Mouse (Mus musculus) small intestine, adult 2 months (tissue): ENCODE results near the gene Mrps11.

Experiments
- CTCF ChIP-seq: fragments of 200-500 bp; IDR thresholded peaks from 2 replicates; pipeline ENCODE4 v1.5.1; 2012; ENCODE audit warnings: low read depth, mild to moderate bottlenecking, control low read depth, inconsistent platforms, low read length, moderate library complexity, mixed read lengths; ENCODE audit not compliant: insufficient replicate concordance, insufficient read length; ENCODE audit errors: extremely low read depth
- POLR2A ChIP-seq: fragments of 200-500 bp; IDR thresholded peaks from 2 replicates; pipeline ENCODE4 v1.6.1; 2012; ENCODE audit warnings: low read depth, mild to moderate bottlenecking, control low read depth, inconsistent platforms, low read length, moderate library complexity

- TF ChIP-seq CTCF = no peak
- TF ChIP-seq POLR2A = no peak
Observed at GRCm38 (mm10) chr7:78787793-78788380, 5.0 kb downstream of the Mrps11 start.
